21 mouse cellular contexts compared by ENCODE assay signal in genomic region chr2:74945185-74945749, GRCm38 (mm10).
DNase-seq lines count a peak whose midpoint lies in the region; ATAC-seq lines count a peak whose summit lies in the region.
"Had no signal": no experiment of that assay in that cellular context is flagged by ENCODE, and none has a peak within 500 bp of the region (broad histone marks: within the 10 kb centered on the region; RNA-seq: fewer than 3 reads in every experiment).

No protein-coding gene starts in this region.

- no peaks in the 10 kb centered on the region for H3K4me1 ChIP-seq in limb, embryonic 11.5 days (ENCODE audit: control insufficient read depth, insufficient read depth, low read length)
- H3K4me1 ChIP-seq in limb, embryonic 10.5 days: peaks cover 29% of the 10 kb centered on the region
- H3K4me1 ChIP-seq: forebrain, embryonic 13.5 days; heart, embryonic 15.5 days had no signal

- H3K4me2 ChIP-seq in limb, embryonic 11.5 days (ENCODE audit: low read depth, severe bottlenecking): no peak overlapping the region
- H3K4me2 ChIP-seq: forebrain, embryonic 13.5 days; heart, embryonic 11.5 days; heart, embryonic 15.5 days had no signal

- no peak overlapping the region for H3K27ac ChIP-seq in limb, embryonic 11.5 days (replicated peaks; ENCODE audit: low read depth, low read length)
- H3K27ac ChIP-seq in limb, embryonic 10.5 days: no peak overlapping the region
- H3K27ac ChIP-seq: forebrain, embryonic 13.5 days; heart, adult 2 months; heart, embryonic 15.5 days had no signal

- 49% methylated on average over 7 of the region's 7 CpGs for WGBS in limb, embryonic 11.5 days
- WGBS in limb, embryonic 10.5 days: 56% methylated on average over 7 of the region's 7 CpGs

- no peaks in the 10 kb centered on the region for H3K27me3 ChIP-seq in limb, embryonic 11.5 days (ENCODE audit: control insufficient read depth, insufficient read depth, low read length)
- peaks cover 10% of the 10 kb centered on the region; the same call in 1 of the 2 replicates for H3K27me3 ChIP-seq in limb, embryonic 10.5 days (ENCODE audit: low read depth, poor library complexity, severe bottlenecking)
- H3K27me3 ChIP-seq: CH12.LX; heart, embryonic 15.5 days had no signal

- no peaks in the 10 kb centered on the region for H3K36me3 ChIP-seq in limb, embryonic 11.5 days (ENCODE audit: control insufficient read depth, insufficient read depth, low read length)
- no peaks in the 10 kb centered on the region for H3K36me3 ChIP-seq in limb, embryonic 10.5 days
- H3K36me3 ChIP-seq: heart, embryonic 15.5 days had no signal

- intact Hi-C loops in heart, postnatal 25 days (cut with DNase I): no loop called here

- ATAC-seq in limb, embryonic 11.5 days (ENCODE audit: insufficient number of reproducible peaks, low FRiP score, low TSS enrichment, low read depth): peak; percentile 67; the same call in 1 of the 2 replicates
- ATAC-seq: activated CD4-positive, CD25-positive, alpha-beta regulatory T cell, adult 4 months; forebrain, embryonic 13.5 days; hindbrain, embryonic 16.5 days; inflammation-experienced regulatory T-cells, adult 6 months; Patski had no signal

- H3K9me3 ChIP-seq in limb, embryonic 11.5 days (ENCODE audit: control insufficient read depth, low read length): no peaks in the 10 kb centered on the region
- H3K9me3 ChIP-seq in limb, embryonic 10.5 days (replicated peaks): no peaks in the 10 kb centered on the region
- H3K9me3 ChIP-seq: forebrain, embryonic 13.5 days; heart, embryonic 15.5 days had no signal

- no peak overlapping the region for H3K4me3 ChIP-seq in limb, embryonic 11.5 days (ENCODE audit: low read depth, low read length)
- H3K4me3 ChIP-seq in limb, embryonic 10.5 days: no peak overlapping the region
- H3K4me3 ChIP-seq: forebrain, embryonic 13.5 days; heart, adult 2 months; heart, embryonic 15.5 days had no signal

- no peak overlapping the region for H3K9ac ChIP-seq in limb, embryonic 11.5 days (ENCODE audit: low read length)
- H3K9ac ChIP-seq: forebrain, embryonic 13.5 days; heart, embryonic 15.5 days had no signal

- DNase-seq in heart, adult 11 months: peak; percentile 11
- DNase-seq in heart, postnatal 25 days (ENCODE audit: low spot score): no peak
- DNase-seq in limb, embryonic 11.5 days (ENCODE audit: low spot score): peak; percentile 39
- no peak for DNase-seq in limb, embryonic 10.5 days (ENCODE audit: low spot score)
- peak; percentile 69 for DNase-seq in forelimb bud, embryonic 11.5 days (ENCODE audit: low read depth, low spot score)
- DNase-seq in layer of hippocampus, adult 9-10 months (ENCODE audit: low spot score): no peak
- DNase-seq: adrenal gland, postnatal 14 days; cerebellum, adult 11-12 months; cerebellum, adult 9-10 months; cerebellum, postnatal 25 days; gastrocnemius, postnatal 10 days; heart, adult 2 months; heart, postnatal 14 days had no signal

Comparison
In these comparisons a context has a peak if more than half of its experiments do, and no peak if none do; other contexts are left out.
1. DNase-seq: peak in heart, adult 11 months (single experiment), limb, embryonic 11.5 days (single experiment) and forelimb bud, embryonic 11.5 days (single experiment); none in heart, postnatal 25 days (single experiment), limb, embryonic 10.5 days (single experiment) and layer of hippocampus, adult 9-10 months (single experiment).